Mouse (Mus musculus) T-helper 2 cell (primary cell): ENCODE data around the gene Fastk.

Experiments
- in situ Hi-C: fragments of 300-600 bp; cut with MboI, MseI; formaldehyde crosslinking; loops from one replicate; pipeline ENCODE4 v1.15.1; 2025; ENCODE audit warnings: high pct_unique_total_duplicates

The Fastk gene

DNA sequence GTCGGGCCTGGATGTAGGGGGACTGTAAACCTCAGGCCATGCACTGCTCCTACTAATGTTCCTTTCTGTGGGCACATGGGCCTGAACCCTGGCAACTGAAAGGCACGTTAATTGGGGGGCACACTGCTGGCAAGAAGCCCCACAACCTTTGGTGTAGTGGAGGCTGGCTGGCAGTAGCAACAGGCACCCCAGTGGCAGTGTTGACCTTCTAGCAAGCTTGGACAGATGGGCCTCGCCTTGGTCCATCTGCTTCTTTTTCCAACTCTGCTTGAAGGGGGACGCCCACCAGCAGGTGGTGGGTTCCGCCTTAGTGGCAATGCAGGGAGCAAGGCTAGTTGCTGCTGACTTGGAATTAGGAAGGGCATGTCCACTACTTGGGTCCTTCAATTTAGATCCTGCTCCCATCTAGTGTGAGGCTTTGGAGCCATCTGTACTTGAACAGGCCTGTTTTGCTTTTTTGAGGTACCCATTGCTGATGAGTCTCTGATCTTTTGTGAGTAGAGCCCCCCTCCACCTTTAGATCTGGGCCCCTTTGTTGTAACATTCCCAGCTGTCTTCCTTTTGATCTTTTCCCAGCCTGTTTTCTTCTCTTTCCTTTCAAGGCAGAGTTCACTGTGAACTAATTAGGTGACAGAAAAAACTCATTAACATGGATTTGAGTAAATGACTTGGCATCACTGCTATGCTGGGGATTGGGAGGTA lies 8.3 kb upstream of the Fastk start:
- in situ Hi-C loops, result loop anchor here (5.0 kb wide), 1 partner anchor 61 kb away; the partner anchor contains the start of genes Abcb8 and Atg9b

DNA sequence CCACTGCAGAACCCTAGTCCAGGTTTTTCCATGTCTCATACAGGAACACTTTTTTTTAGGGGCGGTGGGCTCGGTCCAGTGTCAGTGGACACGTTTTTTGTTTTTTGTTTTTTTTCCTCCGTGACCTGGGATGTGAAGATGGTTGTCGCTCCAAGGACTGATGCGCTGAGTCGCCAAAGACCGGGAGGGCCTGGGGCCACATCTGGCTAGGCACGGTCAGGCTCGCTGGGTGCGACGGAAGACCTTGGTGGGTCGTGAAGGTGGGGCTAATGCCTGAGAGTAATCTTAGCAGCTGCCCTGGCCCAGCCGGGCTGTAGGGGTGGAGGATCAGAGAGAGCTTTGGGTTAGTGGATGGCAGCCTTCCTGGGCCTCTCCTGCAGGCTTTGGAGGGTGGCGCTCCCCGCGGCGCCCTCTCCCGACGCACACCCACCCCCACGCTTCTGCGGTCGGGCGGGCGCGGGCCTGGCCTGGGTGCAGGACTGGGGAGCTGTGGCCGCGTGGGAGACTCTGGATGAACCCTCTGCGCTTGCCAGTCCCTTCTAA lies 7.7 kb upstream of the Fastk start:
- in situ Hi-C loops, result loop anchor here (5.0 kb wide), 1 partner anchor 60 kb away; the partner anchor contains the start of genes Abcb8 and Atg9b

DNA sequence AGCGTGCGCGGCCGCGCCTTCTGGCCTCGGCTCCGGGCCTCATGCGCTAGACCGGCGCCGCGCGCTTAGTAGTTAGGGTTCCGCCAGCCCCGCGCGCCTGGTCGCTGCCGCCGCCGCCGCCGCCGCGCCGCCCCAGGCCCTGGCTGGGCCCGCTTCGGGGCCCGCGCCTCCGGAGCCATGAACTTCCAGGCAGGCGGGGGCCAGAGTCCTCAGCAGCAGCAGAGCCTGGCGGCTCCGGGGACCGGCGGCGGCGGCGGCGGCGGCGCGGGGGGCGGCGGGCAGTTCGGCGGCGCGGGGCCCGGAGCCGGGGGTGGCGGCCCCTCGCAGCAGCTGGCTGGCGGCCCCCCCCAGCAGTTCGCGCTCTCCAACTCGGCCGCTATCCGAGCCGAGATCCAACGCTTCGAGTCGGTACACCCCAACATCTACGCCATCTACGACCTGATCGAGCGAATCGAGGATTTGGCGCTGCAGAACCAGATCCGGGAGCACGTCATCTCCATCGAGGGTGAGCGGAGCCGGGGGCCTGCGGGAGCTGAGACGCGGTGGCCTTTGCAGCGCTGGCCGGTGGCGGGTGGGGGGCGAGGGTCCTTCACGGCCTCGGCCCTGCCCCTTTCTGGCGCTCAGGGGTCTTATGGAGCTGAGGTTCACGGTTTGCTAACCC lies 7.1 kb upstream of the Fastk start, which contains the start of gene Agap3:
Agap3 (plus strand) TSS at position 148 of the 661 bp plus-strand sequence.
- in situ Hi-C loops, result loop anchor here (5.0 kb wide), 1 partner anchor 60 kb away; the partner anchor contains the start of genes Abcb8 and Atg9b

DNA sequence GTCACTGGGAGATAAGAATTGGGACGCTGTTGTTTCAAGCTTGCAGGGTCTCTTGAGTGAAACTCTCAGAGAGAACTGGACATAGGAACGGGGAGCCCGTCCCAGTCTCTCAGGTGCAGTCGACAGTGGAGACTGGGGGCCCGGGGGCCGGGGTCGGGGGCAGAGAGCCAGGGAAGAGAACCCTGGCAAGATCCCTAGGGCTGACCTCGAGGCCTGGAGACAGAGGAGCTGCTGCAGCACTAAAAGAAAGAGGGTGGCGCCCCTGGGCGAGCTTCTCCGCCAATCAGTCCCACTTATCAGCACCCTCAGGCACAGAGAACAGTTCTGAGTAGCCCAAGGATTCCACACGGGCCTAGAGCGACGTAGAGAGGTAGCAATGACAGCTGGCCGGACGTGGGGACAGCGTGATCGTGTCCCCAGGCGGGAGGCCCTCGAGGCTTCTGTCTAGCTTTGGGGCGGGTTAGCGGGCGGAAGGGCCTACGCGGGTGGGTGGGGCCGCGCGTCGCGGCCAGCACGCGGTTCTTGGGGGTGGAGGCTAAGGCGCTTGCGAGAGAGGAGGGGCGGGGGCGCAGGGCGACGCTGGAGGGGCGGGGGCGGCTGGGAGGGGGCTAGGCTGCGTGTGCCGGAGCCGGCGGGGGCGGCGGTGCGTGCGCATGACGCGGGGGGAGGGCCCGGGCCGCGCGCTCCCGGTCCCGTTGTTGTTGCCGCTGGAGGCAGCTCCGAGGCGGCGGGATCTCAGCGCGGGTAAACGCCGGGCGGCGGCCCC lies 6.4 kb upstream of the Fastk start:
- in situ Hi-C loops, result loop anchor here (5.0 kb wide), 1 partner anchor 59 kb away; the partner anchor contains the start of genes Abcb8 and Atg9b

DNA sequence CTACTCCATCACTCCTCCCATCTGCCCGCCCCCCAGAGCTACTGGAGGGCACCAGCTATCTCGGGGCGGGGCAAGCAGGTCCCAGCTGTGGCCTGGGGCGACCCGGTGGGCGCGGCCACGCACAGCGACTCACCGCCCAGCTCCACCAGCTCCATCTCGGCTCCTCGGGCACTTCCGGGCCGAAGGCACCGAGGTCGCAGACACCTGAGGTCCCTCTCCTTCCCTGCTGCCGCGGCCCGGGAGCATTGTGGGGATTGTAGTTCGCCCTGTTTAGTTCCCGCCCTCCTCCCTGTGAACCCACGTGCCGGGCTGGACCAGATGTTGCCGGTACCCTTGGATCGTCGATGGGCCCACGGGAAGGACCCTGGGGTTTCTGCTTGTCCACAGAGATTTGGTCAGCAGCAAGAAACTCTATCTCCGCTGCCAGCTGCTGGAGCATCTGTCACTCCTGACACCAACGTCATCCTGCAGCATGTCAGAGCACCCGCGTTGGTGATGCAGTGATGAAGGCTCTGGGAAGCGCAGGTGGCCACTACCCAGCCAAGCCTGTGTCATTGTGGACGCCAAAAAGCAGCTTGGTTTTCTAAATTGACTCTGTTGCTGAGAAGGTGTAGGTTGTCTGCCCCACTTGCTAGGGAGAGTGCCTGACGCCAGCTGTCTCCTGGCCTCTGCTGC lies 2.7 kb upstream of the Fastk start, which contains the start of gene Tmub1:
Tmub1 (minus strand) TSS at position 231 of the 675 bp plus-strand sequence.
- in situ Hi-C loops, result no loop called here

DNA sequence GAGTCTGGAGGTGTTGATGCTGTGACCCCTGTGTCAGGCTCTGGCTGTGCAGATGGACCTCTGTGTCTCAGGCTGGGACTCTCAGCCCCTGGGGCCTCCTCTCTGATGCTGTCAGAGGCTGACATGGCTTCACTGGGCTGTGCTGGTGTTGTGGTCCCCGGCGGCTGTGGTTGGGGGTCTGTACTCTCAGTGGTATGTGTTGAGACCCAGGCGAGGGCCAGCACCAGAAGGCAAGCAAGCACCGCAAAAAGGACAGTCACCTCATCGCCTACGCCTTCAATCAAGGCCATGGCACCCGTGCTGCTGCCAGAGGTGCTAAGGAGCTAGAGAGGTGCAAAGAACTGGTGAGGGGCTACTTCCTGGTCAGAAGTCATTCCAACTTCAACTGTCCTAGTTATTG lies 1.5 kb upstream of the Fastk start:
- in situ Hi-C loops, result no loop called here

DNA sequence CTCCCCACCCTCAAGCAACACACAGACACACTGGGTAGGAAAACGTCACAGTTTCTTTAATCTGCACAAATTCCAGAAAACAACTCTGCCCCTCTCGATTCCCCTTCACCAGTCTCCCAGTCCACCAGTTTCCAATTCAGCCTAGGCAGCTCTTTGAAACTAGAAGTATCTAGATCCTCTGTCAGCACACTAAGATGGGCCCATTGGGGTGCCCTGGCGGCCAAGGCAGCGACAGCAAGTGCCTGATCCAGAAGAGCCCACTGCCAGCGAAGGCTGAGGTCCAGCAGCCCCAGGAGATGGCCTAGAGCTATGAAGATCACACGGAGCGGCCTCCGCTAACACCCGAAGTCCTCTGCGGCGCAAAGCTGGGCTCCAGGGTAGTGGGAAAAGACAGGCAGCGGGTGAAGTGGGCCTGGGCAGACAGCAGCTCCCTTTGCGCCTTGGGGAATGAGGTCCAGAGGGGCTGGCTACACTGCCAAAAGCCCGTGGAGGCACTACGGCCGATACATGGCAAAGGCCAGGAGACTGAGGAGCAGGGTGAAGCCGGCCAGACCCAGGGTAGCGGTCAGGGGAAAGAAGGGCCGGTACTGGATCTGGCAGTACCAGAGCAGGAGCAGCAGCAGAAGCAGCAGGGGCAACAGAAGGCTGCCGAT lies 467 bp upstream of the Fastk start:
- in situ Hi-C loops, result no loop called here

DNA sequence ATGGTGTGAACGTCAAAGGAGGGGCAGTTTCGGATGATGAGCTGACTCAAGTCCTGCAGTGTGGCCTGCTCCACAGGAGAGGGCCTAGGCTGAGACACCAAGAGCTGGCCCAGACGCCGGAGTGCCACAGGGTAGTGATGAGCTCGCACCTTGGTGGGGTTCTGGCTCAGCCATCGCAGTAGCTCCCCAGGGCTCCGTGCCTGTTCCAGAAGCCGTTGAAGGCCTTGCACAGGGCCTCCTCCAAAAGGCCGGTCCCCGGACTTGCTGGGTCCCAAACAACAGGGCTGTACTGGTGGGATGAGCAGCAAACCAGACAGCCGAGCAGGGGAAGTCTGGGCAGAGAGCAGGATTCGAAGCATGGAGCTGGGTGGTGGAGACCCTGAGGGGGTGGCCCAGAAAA lies 1.2 kb downstream of the Fastk start:
- in situ Hi-C loops, result no loop called here

DNA sequence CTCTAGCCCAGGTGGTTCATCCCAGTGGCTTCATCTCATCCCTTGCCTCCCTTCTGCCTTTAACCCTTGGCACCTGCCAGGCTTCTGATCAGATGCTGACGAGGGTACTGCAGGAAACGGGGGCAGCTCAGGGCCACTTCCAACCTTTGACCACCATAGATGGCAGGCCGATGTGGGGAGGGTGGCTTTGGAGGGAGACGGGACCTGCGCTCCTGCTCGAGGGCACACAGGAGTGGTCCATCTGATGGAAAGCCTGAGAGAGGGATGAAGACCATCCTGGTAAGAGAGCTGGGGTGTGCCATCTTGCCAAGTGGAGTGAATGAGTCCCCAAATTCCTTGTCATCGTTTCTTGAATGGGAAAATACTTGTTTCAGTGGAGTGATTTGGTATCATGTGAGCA lies 1.9 kb downstream of the Fastk start:
- in situ Hi-C loops, result no loop called here

DNA sequence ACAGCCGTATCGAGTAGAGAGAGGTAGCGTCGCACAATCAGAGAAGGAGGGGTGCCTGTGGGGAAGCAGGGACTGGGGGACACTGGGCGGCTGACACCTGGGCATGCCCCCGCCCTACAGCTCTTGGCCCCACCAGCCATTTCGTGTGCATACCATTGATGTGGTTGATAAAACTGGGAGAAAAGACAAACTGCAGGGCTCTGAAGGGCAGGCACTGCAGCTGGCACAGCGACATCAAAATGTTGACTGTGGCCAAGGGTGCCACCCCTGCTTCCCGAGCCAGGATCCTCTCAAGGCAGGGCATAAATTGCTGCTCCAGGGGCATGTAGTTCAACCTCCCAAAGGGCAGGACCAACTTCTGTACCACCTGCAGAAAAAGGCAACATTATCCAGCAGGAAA lies 3.1 kb downstream of the Fastk start:
- in situ Hi-C loops, result no loop called here

DNA sequence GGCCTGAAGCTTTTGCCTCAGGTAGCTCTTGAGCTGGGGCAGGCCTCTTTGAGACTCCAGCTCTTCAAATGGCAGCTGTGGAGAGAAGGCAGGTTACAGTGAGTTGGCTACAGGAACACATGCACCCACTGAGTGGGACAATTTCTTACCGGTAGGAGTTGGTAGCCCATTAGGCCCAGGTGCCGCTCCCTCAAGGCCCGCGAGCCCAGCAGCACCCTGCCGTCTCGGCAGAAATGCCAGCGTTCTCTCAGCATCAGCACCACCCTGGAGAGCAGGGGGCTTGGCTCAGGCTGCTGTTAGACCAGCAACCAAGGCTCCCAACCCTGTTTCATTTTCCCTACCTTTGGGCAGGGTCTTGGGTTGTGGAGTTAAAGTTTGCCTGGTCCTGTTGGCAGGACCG lies 3.9 kb downstream of the Fastk start:
- in situ Hi-C loops, result no loop called here

DNA sequence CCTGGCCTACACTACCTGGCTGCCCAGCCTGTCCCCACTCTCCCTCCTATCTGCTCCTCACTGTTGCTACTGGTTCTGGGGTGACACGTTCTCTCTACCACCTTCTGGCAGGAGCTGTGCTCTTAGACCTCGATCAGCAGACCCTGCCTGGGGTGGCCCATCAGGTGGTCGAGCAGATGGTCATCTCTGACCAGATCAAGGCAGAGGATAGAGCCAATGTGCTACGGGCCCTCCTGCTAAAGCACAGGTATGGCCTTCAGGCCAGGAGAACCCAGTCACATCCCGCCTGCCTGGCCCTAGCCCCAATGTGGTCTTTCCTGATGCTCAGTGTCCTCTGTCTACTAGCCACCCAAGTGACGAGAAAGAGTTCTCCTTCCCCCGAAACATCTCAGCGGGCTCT lies 11.1 kb downstream of the Fastk start:
- in situ Hi-C loops, result no loop called here

DNA sequence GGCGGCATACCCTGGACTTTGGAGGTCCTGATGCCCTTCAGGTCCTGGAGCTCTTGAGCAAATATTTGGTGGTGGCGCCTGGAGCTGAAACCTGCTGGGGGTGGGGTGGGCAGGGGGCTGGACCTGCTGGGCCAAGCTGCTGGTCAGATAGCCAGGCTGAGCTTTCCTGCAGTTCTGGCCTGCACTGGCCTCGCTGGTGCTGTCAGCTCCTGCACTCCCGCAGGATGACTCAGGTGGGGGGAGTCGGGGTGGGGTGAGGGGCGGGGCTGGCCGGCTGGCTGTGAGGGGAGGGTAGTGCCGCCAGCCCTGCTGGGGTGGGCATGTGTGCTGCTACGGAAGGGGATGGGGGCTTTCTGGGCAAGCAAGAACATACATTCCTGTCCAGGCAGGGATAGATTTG lies 16.5 kb downstream of the Fastk start:
- in situ Hi-C loops, result no loop called here

DNA sequence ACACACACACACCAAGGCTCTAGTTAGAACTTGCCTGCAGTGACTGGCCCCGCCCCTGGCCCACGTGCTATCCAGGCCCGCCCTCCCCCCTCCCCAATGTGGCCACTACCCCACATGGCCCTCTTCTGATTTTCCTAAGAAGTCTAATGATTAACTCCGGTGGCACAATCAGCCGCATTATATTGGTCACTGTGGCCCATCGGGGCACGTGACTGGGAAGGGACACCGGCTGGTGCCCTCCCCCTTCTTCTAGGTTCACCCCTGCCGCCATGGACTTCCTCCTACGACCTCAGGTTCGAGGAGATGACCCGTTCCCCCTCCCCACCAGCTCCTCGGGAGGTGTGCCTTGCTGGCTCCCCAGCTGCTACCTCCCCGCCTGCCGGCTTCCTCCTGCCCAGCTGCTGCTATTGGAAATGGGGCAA lies 17.1 kb downstream of the Fastk start:
- in situ Hi-C loops, result no loop called here

DNA sequence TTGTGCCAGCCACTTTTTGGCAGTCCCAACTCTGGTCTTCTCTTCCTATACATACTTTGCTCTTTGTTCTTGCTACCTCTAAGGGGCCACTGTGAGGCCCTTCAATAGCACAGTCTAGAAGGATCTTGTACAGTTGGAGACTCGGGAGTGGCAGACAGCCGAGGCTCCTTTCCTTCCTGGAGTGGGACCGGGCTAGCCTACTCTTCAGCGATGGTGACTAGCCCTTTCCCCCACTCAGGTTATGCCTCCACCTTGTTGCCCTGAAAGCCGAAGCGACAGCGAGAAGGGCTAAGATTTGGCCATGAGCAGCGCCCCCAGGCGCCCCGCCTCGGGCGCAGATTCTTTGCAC lies 17.8 kb downstream of the Fastk start:
- in situ Hi-C loops, result no loop called here

DNA sequence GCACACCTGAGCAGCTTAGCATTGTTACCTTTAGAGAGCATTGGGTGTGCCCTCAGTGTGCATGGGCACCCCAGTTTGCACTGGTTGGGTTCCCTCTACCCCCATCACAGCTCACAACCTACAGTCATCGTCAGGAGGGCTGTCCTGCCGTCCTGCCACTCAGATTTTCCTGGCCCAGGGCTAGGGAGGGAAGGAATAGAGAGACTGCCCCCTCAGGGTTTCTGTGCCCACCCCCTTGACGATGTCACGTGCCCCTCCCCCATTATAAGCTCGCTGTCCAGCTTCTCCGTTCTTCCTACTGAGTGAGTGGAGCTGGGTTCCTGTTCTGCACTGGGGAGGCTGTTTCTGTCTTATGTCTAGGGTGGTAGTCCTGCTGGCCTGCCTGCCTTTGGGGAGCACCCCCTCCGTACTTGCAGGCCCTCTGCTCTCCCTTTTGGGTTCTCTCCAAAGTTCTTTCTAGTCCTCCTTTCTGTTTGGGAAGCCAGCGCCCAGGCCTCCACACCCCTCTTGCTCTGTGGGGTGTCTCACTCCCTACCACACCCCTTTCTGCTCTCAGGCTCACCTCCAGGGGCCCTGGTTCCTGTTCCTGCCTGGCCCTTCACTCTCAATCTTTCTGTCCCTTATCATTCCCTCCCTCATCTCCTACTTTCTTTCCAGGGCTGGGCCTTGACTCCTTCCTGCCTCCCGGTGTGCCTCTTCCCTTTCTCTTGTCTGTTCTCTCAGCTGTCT lies 18.4 kb downstream of the Fastk start:
- in situ Hi-C loops, result no loop called here

DNA sequence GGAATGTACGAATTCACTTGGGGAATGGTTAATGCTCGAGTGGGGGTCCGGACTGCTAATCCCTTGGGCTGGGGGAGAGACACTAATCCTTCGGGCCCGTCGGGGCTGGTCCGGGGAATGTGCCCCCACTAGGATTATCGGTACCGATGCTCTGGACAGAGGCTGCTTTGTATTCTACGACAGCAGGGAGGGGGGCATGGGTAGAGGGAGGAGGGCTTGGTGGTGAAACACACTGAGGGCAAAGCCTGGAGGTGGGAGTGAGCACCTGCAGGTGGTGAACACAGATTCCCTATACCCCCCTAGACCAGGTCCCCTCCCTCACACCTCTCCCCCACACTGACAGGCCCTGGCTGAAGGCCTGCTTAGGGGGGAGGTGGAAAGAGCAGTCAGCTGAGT lies 19.1 kb downstream of the Fastk start:
- in situ Hi-C loops, result no loop called here

DNA sequence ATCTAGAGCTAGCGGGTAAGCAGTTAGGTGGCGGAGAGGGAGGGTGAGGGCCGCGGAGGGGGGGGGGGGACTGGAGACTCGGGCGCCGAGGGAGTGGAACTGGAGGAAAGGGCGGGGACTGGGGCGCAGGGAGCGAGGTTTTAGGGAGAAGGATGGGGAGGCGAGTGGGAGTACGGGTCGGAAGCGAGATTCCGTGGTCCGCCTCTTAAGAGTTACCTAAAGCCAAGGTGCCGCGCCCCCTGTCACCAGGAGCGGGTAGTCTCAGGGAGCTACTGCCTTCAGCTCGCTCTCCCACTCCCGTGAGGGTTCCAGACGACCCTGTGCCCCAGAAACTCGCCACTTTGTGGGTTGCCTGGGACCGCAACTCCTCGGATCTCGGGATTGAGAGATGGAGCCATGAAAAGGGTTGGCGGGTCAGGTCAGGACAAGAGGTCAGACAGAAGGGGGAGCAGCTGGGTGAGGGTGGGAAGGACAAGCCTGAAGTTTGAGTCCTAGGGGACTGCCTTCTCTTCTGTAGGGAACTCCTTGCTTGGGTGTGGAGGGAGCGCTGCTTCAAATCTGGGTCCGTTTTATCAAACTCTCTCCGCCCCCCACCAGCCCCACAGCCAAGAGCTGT lies 19.6 kb downstream of the Fastk start:
- in situ Hi-C loops, result no loop called here

DNA sequence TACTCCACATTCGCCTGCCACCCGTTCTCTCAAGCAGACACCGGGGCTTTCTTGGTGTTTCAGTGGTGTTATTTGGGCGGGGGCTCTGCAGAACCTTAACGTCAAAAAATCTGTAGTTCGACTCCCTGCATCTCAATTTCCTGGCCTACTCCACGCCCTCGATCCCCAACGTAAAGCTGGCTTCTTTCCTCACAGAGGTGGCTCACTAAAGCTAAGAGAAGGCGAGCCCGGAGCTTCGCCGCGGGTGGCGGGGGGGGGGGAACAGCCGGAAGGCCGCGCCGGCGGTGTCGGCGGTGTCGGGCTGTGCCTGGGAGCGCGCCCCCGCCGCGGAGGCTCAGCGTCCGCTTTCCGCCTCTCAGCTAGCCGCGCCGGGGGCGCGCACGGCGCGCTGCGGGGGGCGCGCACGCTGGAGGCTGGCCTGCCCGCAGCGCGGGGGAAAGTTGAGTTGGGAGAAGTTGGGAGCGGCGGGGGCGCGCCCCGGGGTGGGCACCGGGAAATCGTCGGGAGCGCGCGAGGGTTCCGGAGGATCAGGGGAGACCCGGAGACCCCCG lies 20.2 kb downstream of the Fastk start:
- in situ Hi-C loops, result no loop called here
